Mouse (Mus musculus) heart, embryonic 13.5 days (tissue): ENCODE data around the gene Blm. TPM values are rescaled to one million over a fixed set of nuclear protein-coding genes. Genes with fewer than 3 reads are reported as not detected.

Source experiments
- ATAC-seq: fragments of 200-750 bp; cut with Nextera tagmentation; 2 replicates; pipeline ENCODE4 v1.8.0; 2017; ENCODE audit warnings: moderate TSS enrichment; ENCODE audit not compliant: insufficient number of reproducible peaks, low FRiP score, low TSS enrichment; ENCODE audit errors: extremely low read depth
- H3K27ac ChIP-seq: fragments of 300-500 bp; sonication (generic); replicated peaks from 2 replicates; pipeline ENCODE4 v1.5.1; 2015; ENCODE audit warnings: moderate library complexity, mild to moderate bottlenecking, inconsistent platforms
- H3K27me3 ChIP-seq: fragments of 300-500 bp; sonication (generic); replicated peaks from 2 replicates; pipeline ENCODE4 v1.6.1; 2015; ENCODE audit warnings: mild to moderate bottlenecking, inconsistent platforms
- H3K36me3 ChIP-seq: fragments of 300-500 bp; sonication (generic); 2 replicates; pipeline ENCODE4 v1.6.1; 2015; ENCODE audit warnings: mild to moderate bottlenecking, inconsistent platforms
- H3K4me1 ChIP-seq: fragments of 300-500 bp; sonication (generic); 2 replicates; pipeline ENCODE4 v1.6.1; 2015; ENCODE audit warnings: inconsistent platforms
- H3K4me2 ChIP-seq: fragments of 300-500 bp; sonication (generic); 2 replicates; pipeline ENCODE4 v1.6.1; 2015; ENCODE audit warnings: inconsistent platforms, mild to moderate bottlenecking, moderate library complexity
- H3K4me3 ChIP-seq: fragments of 300-500 bp; sonication (generic); 2 replicates; pipeline ENCODE4 v1.5.1; 2015; ENCODE audit warnings: moderate library complexity, mild to moderate bottlenecking, inconsistent platforms
- H3K9ac ChIP-seq: fragments of 300-500 bp; sonication (generic); 2 replicates; pipeline ENCODE4 v1.6.1; 2015; ENCODE audit warnings: inconsistent platforms, mild to moderate bottlenecking, moderate library complexity
- H3K9me3 ChIP-seq: fragments of 300-500 bp; sonication (generic); 2 replicates; pipeline ENCODE4 v1.6.1; 2016; ENCODE audit warnings: inconsistent platforms
- WGBS: fragments of 180-500 bp; shearing (Covaris S2); methylation state at CpG from one replicate; pipeline ENCODE4 v1.1.7; 2015; ENCODE audit warnings: mixed read lengths; 5-methylcytosine and 5-hydroxymethylcytosine counted together
- polyA plus RNA-seq: library from polyadenylated mRNA; unstranded; fragments of >200 nt; fragmentation: Nextera tagmentation; extraction: Ambion mirVana; gene quantifications from 2 replicates; pipeline ENCODE4 v1.2.1, GENCODE M21; 2015

Blm gene
- polyA plus RNA-seq, 1 experiment from 2014 or later: 17.1 TPM

DNA sequence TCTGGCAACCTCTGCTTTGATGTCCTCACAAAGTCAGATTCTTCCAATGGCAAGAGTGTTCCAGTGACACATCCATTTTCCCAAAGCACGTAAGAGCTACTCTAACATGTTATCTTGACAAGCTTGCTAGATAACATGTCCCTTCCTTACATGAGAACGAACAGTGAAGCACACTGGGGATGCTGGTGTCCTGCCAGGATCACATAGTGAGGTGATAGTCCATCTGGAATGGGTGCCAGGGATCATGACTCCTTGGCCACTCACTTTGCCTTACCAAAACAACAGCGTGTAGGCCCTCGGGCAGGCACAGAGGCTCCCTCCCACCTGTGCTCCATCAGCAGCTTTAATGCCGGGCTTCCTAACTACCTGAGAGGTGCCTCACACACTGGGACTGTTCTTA is 74.7 kb downstream of the Blm start:
- Histone ChIP-seq H3K9ac (no peak overlapping the region), H3K4me2 (no peak overlapping the region), H3K27me3 (no peaks in the 10 kb centered on the region), H3K9me3 (no peaks in the 10 kb centered on the region), H3K4me1 (peaks cover 41% of the 10 kb centered on the region), H3K4me3 (no peak overlapping the region), H3K27ac (no peak overlapping the region), H3K36me3 (peaks cover 60% of the 10 kb centered on the region)
- 65% methylated on average over 5 of the region's 5 CpGs for WGBS
- ATAC-seq: no peak

GRCm38 (mm10) chr7:80457831-80458343 is 77.0 kb downstream of the Blm start:
- no peak for ATAC-seq
- Histone ChIP-seq H3K36me3 (peaks cover 63% of the 10 kb centered on the region), H3K9ac (no peak overlapping the region)

GRCm38 (mm10) chr7:80457241-80457640 is 77.7 kb downstream of the Blm start:
- Histone ChIP-seq H3K27ac (peak overlapping the region; percentile 66), H3K9me3 (no peaks in the 10 kb centered on the region), H3K4me3 (no peak overlapping the region), H3K4me1 (peaks cover 43% of the 10 kb centered on the region), H3K36me3 (peaks cover 65% of the 10 kb centered on the region), H3K9ac (0 out of 2 replicates have a peak overlapping the region, but pooled peaks have one; percentile 34), H3K4me2 (no peak overlapping the region), H3K27me3 (no peaks in the 10 kb centered on the region)
- 62% methylated on average over 6 of the region's 6 CpGs for WGBS
- no peak for ATAC-seq

More at GRCm38 (mm10) chr7:80457831-80458343, 77.0 kb downstream of the Blm start:
- Histone ChIP-seq H3K27me3 (no peaks in the 10 kb centered on the region), H3K4me2 (no peak overlapping the region), H3K27ac (peak overlapping the region; percentile 66), H3K9me3 (no peaks in the 10 kb centered on the region), H3K4me1 (peaks cover 41% of the 10 kb centered on the region), H3K4me3 (no peak overlapping the region)
- WGBS: 45% methylated on average over 3 of the region's 3 CpGs

- H3K4me2 ChIP-seq: no peak overlapping the region
- H3K36me3 ChIP-seq: peaks cover 60% of the 10 kb centered on the region
- peaks cover 47% of the 10 kb centered on the region for H3K4me1 ChIP-seq
- ATAC-seq: no peak
- 0 out of 2 replicates have a peak overlapping the region, but pooled peaks have one; percentile 16 for H3K9ac ChIP-seq
- WGBS: 62% methylated on average over 6 of the region's 6 CpGs
- H3K4me3 ChIP-seq: no peak overlapping the region
- peak overlapping the region; percentile 26; the same call in 1 of the 2 replicates for H3K27ac ChIP-seq
- H3K27me3 ChIP-seq: no peaks in the 10 kb centered on the region
- no peaks in the 10 kb centered on the region for H3K9me3 ChIP-seq
Observed at GRCm38 (mm10) chr7:80456327-80456726, 78.6 kb downstream of the Blm start.

GRCm38 (mm10) chr7:80455505-80456160 is 79.3 kb downstream of the Blm start:
- Histone ChIP-seq H3K4me1 (peaks cover 54% of the 10 kb centered on the region), H3K4me2 (no peak overlapping the region), H3K36me3 (peaks cover 53% of the 10 kb centered on the region), H3K27ac (peak overlapping the region; percentile 26; the same call in 1 of the 2 replicates), H3K4me3 (no peak overlapping the region), H3K27me3 (no peaks in the 10 kb centered on the region), H3K9me3 (no peaks in the 10 kb centered on the region), H3K9ac (no peak overlapping the region)
- no peak for ATAC-seq
- WGBS: 65% methylated on average over 4 of the region's 4 CpGs

GRCm38 (mm10) chr7:80454786-80455185 is 80.1 kb downstream of the Blm start:
- Histone ChIP-seq H3K9me3 (no peaks in the 10 kb centered on the region), H3K4me1 (peaks cover 59% of the 10 kb centered on the region), H3K9ac (no peak overlapping the region), H3K4me2 (no peak overlapping the region), H3K4me3 (no peak overlapping the region), H3K27me3 (no peaks in the 10 kb centered on the region), H3K27ac (no peak overlapping the region), H3K36me3 (peaks cover 44% of the 10 kb centered on the region)
- no peak for ATAC-seq
- WGBS: 85% methylated on average over 2 of the region's 2 CpGs

DNA sequence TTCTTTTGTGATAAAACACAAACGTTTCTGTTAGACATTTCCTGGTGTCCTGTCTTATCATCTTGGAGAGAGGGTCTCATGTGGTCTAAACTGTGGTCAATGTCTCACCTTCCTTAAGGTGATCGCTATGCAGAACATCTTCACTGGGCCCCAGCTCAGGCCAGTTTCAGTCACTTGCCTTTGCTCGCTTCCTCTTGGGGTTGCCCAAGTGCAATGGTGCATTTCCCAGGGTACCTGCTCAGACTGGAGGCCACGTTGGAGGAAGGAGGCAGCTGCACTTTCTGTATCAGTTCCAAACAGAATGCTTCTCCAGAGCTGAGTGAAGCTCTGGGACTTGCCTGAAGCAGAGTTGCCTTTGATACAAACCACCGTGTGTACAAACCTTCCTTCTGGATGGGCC is 80.9 kb downstream of the Blm start:
- no peak for ATAC-seq
- no peak overlapping the region for H3K4me3 ChIP-seq
- no peaks in the 10 kb centered on the region for H3K27me3 ChIP-seq
- H3K9ac ChIP-seq: no peak overlapping the region
- no peak overlapping the region for H3K4me2 ChIP-seq
- WGBS: 82% methylated on average over 5 of the region's 5 CpGs
- H3K27ac ChIP-seq: no peak overlapping the region
- no peaks in the 10 kb centered on the region for H3K9me3 ChIP-seq
- H3K4me1 ChIP-seq: peaks cover 64% of the 10 kb centered on the region
- H3K36me3 ChIP-seq: peaks cover 39% of the 10 kb centered on the region

GRCm38 (mm10) chr7:80453121-80453520 is 81.8 kb downstream of the Blm start:
- Histone ChIP-seq H3K9me3 (no peaks in the 10 kb centered on the region), H3K9ac (no peak overlapping the region), H3K4me1 (peaks cover 57% of the 10 kb centered on the region), H3K4me3 (no peak overlapping the region), H3K36me3 (peaks cover 36% of the 10 kb centered on the region), H3K27me3 (no peaks in the 10 kb centered on the region), H3K27ac (no peak overlapping the region), H3K4me2 (no peak overlapping the region)
- ATAC-seq: no peak
- 83% methylated on average over 3 of the region's 3 CpGs for WGBS

DNA sequence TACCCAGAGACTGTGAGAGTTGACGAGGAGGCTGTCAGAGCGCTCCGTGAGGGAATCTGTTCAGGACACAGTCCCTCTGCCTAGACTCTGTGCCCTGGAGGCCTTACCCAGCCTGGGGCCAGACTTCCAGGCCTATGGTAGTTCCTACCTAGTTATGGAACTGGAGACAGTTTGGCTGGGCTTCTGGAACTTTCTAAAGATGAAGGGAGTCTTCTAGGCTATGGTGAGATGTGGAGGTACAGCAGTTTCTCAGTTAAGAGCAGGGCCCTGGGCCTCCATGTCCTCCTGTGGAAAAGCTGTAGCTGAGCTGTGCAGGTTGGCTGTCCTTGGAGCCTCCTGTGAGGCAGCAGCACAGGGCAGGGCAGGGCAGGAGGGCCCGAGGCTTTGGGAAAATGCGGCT is 82.7 kb downstream of the Blm start:
- no peak overlapping the region for H3K9ac ChIP-seq
- ATAC-seq: no peak
- H3K27ac ChIP-seq: peak overlapping the region; percentile 71
- no peak overlapping the region for H3K4me3 ChIP-seq
- no peak overlapping the region for H3K4me2 ChIP-seq
- peaks cover 35% of the 10 kb centered on the region for H3K36me3 ChIP-seq
- WGBS: 74% methylated on average over 5 of the region's 5 CpGs
- no peaks in the 10 kb centered on the region for H3K27me3 ChIP-seq
- H3K9me3 ChIP-seq: no peaks in the 10 kb centered on the region
- H3K4me1 ChIP-seq: peaks cover 49% of the 10 kb centered on the region

DNA sequence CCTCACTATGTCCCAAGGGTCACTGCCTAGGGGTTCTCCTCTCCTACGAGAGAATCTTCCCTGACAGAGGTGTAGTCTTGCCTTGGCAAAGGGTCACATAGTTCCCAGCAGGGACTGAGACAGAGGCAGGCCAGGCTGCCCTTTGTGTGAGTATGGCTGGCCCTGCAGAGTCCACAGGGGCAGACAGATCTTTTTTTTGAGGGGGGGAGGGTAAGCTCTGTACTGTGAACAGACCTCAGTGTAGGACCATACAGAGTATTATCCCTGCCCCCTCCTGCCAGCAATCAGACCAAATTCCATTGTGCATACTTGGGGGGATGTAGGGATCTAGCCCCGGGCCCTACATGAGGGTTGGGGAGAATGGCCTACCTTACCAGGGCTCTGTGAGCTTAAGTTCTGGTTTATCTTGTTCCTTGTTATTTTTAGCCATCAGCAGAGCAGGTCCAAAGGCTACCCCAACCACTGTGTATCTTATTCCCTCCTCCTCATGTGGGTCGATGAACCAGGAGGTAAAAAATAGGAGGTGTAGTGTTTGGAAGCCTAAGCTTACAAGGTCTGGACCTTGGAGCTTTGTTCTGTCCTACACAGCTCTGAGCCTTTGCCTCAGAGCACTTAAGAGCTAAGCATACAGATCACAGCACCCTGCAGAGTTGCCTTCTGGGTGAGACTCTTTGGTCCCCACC is 83.2 kb downstream of the Blm start:
- H3K4me3 ChIP-seq: no peak overlapping the region
- WGBS: 37% methylated on average over 3 of the region's 3 CpGs
- peaks cover 49% of the 10 kb centered on the region for H3K4me1 ChIP-seq
- H3K27ac ChIP-seq: peak overlapping the region; percentile 71
- no peak overlapping the region for H3K4me2 ChIP-seq
- H3K27me3 ChIP-seq: no peaks in the 10 kb centered on the region
- H3K9ac ChIP-seq: peak overlapping the region; percentile 12; the same call in 1 of the 2 replicates
- ATAC-seq: no peak
- no peaks in the 10 kb centered on the region for H3K9me3 ChIP-seq
- peaks cover 30% of the 10 kb centered on the region for H3K36me3 ChIP-seq

GRCm38 (mm10) chr7:80450354-80450753 is 84.6 kb downstream of the Blm start:
- Histone ChIP-seq H3K4me1 (peaks cover 53% of the 10 kb centered on the region), H3K9me3 (no peaks in the 10 kb centered on the region), H3K4me2 (no peak overlapping the region), H3K9ac (no peak overlapping the region), H3K4me3 (no peak overlapping the region), H3K27me3 (no peaks in the 10 kb centered on the region), H3K27ac (no peak overlapping the region), H3K36me3 (peaks cover 27% of the 10 kb centered on the region)
- ATAC-seq: no peak
- WGBS: 70% methylated on average over 4 of the region's 4 CpGs
